18 mouse cellular contexts compared by ENCODE assay signal in the genomic region with DNA sequence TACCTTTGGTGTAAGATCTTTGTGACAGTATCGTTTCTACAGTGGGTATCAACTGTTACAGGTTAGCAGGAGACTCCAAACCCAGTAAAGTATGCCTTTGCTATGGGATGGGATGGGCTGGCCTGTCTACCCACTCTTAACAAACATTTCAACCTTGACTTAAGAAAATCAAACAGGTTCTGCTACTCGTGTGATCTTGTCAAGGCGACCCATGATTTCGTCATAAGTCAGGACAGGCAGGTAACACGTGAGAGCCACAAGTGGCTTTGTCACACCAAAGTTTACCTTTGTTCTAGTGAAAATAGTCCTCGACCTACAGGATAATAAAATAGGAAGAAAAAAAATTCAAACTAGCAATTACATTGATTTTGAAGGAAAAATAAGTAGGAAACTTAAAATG. TPM values are rescaled to one million over a fixed set of nuclear protein-coding genes. Genes with fewer than 3 reads are reported as not detected.
"Had no signal": no experiment of that assay in that cellular context is flagged by ENCODE, and none has a peak within 500 bp of the region (broad histone marks: within the 10 kb centered on the region; RNA-seq: fewer than 3 reads in every experiment).

No protein-coding gene starts in this region.

- H3K9ac ChIP-seq: kidney, embryonic 15.5 days; liver, embryonic 13.5 days; liver, postnatal 0 days; midbrain, embryonic 15.5 days; neural tube, embryonic 13.5 days; stomach, embryonic 15.5 days had no signal

- H3K36me3 ChIP-seq: kidney, embryonic 15.5 days; limb, embryonic 10.5 days; liver, embryonic 13.5 days; midbrain, embryonic 15.5 days; neural tube, embryonic 13.5 days; stomach, embryonic 15.5 days had no signal

- H3K27me3 ChIP-seq: kidney, embryonic 15.5 days; midbrain, embryonic 15.5 days; neural tube, embryonic 13.5 days; stomach, embryonic 15.5 days had no signal

- ATAC-seq: inflammation-experienced regulatory T-cells, adult 6 months; liver, postnatal 0 days; midbrain, embryonic 15.5 days had no signal

- H3K4me2 ChIP-seq: kidney, embryonic 15.5 days; liver, embryonic 13.5 days; midbrain, embryonic 11.5 days; stomach, embryonic 15.5 days had no signal

- H3K4me3 ChIP-seq: kidney, embryonic 15.5 days; limb, embryonic 10.5 days; liver, embryonic 13.5 days; midbrain, embryonic 15.5 days; stomach, embryonic 15.5 days had no signal

- DNase-seq: kidney, adult 18-20 months; kidney, postnatal 14 days; liver, embryonic 13.5 days; liver, postnatal 0 days; retina, postnatal 1 day; right cerebral cortex, postnatal 4 days; thymus, postnatal 4 days had no signal

- H3K27ac ChIP-seq: kidney, embryonic 15.5 days; left cerebral cortex, adult 2 months; limb, embryonic 10.5 days; liver, embryonic 13.5 days; macrophage; midbrain, embryonic 15.5 days; neural tube, embryonic 13.5 days; stomach, embryonic 15.5 days had no signal

- H3K9me3 ChIP-seq: kidney, embryonic 15.5 days; limb, embryonic 10.5 days; liver, embryonic 13.5 days; megakaryocyte, embryonic 14.5 days; midbrain, embryonic 15.5 days; neural tube, embryonic 13.5 days; stomach, embryonic 15.5 days had no signal

RNA-seq across cellular contexts. Expression of gene Prss35, which starts 49.5 kb away (rescaled TPM):
- total RNA-seq: monocyte, adult 5-6 weeks had no signal
- polyA plus RNA-seq: inflammation-experienced regulatory T-cells, adult 6 months; macrophage had no signal
